Mouse (Mus musculus) cerebral cortex, adult 2 months (tissue): ENCODE results near the gene Mmp25.

Source experiments
- WGBS: fragments of 180-500 bp; shearing (Covaris S2); methylation state at CpG from one replicate; pipeline ENCODE4 v1.1.7; 2018; 5-methylcytosine and 5-hydroxymethylcytosine counted together

The Mmp25 gene

DNA sequence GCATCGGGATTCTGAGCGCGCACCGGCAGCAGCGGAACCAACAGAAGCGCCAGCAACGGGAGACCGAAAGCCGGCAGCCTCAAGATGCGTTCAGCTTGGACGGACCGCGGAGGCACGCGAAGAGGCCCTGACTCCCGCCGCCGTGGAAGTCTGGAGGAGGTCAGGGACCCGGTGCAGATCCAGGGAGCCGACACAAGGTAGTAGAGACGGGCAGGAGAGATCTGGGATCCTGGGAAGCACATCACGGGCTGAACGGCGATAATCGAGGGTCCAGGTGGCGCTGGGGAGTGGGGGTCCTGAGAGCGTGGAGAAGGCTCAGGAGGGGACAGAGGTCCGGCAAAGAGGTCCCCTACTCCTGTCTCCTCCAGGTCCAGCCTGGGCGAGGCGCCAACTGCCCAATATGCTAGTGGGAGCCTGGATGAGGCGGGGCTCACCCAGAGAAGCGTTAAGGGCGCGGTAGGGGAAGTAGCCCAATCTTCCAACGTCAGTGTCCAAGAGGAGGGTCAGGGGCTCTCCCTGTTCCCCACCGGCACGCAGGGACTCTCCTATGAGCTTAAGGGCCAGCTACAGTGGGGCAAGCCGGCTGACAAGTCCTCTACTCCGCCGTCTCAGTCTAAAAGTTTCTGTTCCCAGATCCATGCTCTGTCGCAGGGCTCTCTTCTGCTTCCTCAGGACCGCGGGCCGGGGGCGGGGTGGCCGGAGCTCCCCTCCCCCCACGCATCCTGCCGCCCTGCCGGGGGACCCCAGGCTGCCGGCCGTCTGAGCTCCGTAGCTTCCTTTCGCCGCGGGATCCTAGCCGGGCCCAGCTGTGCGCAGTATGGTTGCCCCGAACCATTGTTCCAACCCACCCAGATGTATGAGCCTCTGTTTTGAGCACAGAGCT lies at the start of gene Mmp25:
TSS of gene Mmp25 (minus strand) at position 665 of the 883 bp plus-strand sequence.
- 4% methylated on average over 58 of the region's 58 CpGs for WGBS

DNA sequence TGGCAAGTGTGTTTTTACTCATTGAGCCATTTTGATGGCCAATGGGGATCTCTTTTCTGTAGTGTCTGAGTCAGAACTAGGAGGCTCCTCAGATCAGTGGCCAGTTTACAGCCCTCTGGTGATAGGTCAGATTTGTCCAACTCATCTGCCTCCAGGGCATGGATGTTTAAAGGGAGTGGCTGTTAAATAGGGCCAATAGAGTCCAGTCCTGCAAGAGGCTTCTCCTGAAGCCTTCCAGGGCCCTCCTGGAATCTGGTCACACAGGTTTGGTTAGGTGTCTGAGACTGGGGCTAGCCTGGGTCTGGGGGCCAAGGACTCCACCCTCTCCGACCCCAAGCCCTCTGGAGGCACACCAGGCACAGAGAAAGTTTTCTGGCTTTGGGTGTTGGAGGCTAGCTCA lies 49.4 kb upstream of the Mmp25 start:
- 73% methylated on average over 1 of the region's 1 CpGs for WGBS

DNA sequence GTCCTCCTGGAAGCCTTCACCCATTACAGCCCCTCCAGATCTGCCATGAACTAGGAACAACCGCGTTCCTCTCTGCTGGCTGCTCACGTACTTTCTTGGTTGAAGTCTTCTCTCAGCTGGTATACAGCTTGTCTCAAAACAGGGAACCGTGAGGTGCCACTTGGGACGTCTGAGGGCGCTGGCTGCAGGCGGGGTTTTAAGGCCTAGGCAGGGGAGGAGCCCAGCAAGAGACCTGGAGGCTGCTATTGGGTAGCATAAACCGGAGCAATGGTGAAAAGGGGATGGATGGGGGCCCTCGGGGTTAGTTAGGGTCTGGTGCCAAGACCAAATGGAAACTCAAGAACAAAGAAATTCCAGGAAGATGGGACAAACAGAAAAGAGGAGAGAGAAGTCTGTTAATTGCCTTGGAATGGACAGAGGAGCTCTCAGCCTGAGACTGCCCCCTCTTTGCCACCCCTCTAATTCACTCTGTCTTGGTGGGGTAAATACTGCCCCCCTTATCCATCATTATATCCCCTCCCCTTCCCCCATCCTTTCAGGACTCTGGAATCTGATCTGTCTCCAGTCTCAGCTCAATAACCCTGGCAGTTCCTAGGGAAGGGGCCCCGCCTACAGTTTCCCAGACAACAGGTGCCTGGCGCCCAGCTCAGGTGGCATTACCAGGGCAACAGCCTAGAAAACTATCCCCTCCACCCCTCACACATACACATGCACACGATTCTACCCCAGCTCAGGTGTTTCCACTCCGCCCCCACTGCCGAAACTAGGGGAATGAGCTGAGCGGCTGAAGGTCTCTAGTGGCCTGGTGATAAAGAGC lies 39.0 kb upstream of the Mmp25 start, which contains the start of gene Cldn9:
TSS of gene Cldn9 (minus strand) at position 171 of the 817 bp plus-strand sequence.
- 56% methylated on average over 15 of the region's 15 CpGs for WGBS

DNA sequence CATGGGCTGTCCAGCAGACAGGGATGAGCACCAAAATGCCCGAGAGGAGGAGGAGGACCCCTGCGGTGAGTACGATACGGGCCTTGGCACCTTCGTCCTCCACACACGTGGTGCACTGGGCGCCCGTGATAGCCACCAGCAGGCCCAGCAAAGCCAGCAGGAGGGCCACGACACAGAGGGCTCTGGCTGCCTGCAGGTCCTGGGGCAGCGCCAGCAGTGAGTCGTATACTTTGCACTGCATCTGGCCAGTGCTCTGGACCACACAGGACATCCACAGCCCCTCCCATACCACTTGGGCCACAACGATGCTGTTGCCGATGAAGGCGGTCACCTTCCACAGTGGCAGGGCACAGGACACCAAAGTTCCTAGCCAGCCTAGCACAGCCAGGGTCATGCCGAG lies 38.1 kb upstream of the Mmp25 start:
- 41% methylated on average over 15 of the region's 15 CpGs for WGBS

DNA sequence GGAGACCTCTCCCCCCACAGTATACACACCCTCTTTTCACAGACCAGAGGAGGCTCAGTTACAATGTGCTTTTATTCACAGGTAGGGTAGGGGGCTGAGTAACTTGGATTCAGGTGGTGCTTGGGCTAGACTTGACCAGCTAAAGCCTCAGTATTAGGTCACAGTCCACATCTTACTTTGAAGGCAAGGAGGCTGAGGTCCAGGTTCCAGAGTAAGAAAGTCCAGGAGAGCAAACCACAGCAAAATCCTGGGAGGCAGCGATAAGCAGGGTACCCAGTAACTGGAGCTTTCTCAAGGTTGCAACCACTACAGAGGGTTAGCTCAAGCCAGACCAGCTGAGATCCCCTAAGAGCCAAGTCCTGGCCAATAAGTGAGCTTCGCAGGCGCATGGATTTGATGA lies 37.5 kb upstream of the Mmp25 start:
- WGBS, result 86% methylated on average over 3 of the region's 3 CpGs

DNA sequence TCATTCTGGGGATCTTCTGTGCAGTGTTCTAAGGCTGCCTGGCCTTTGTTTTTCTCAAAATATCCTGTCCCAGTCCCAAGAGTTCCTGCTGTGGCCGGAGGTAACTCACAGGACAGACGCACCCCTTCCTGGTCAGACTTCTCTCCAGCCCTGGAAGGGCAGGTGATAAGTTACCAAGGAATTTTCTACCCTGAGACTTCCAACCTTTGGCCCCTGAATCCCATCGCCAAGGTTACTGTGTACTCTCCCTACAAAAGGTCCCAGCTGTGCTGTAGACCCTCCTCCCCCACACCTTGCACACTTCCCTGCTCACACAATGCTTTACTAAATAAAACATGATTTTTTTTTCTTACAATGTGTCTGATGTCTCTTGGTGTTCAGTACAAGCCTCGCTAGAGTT lies 37.0 kb upstream of the Mmp25 start:
- 78% methylated on average over 4 of the region's 4 CpGs for WGBS

DNA sequence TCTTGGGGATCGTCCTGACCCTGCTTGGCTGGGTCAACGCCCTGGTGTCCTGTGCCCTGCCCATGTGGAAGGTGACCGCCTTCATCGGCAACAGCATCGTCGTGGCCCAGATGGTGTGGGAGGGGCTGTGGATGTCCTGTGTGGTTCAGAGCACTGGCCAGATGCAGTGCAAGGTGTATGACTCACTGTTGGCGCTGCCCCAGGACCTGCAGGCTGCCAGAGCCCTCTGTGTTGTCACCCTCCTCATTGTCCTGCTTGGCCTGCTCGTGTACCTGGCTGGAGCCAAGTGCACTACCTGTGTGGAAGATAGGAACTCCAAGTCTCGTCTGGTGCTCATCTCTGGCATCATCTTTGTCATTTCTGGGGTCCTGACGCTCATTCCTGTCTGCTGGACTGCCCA lies 36.0 kb upstream of the Mmp25 start:
- WGBS, result 71% methylated on average over 10 of the region's 10 CpGs

DNA sequence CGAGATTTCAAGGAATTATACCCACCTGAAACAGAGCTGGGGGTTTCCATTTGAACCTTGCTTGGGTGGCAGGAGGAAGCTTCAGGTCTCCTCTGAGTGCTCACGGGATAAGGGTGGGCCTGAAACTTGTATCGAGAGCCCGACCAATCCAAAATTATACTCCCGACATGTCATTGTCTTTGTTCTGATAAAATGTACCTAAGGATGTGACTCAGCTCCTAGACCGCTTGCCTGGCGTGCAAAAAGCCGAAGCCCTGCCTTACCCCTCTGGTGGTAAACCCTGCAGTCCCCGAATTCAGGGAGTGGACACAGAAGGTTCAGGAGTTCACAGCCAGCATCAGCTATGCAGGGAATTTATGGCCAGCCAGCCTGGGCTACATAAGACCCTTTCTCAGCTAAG lies 35.3 kb upstream of the Mmp25 start:
- WGBS, result 82% methylated on average over 9 of the region's 9 CpGs

DNA sequence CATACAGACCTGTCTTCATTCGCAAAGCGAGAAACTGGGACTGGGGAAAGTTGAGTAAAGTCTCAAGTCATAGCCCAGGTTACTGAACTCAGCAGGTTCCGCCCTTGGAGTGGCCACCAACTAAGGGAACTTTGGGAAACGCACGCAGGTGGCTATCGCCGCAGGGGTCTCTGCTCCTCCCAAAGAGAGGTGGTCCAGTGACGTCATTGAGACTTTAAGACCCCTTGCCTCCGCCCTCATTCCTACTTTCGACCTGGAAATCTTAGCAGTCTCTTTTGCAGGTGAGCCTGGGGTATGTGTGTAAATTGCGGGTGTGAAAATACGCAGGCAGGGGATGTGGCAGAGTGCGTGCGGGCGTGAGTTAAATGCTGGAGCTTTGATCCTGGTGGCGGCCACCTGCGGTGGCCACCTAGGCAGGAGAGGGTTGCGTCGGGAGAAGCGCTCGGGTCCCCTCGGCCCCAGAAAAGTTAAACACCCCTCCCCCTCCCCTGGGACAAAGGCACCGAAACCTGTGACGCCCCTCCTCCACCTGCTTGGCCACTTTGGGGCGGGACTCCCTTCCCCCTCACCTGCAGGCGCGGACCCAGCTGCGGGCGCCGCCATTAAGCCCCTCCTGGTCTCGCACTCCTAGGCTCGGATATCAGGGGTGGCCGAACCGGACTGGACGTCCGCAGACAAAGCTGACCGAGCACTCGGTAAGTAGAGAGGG lies 34.2 kb upstream of the Mmp25 start, which contains the start of gene Cldn6:
TSS of gene Cldn6 (plus strand) at position 123 of the 709 bp plus-strand sequence.
- WGBS, result 9% methylated on average over 38 of the region's 38 CpGs

DNA sequence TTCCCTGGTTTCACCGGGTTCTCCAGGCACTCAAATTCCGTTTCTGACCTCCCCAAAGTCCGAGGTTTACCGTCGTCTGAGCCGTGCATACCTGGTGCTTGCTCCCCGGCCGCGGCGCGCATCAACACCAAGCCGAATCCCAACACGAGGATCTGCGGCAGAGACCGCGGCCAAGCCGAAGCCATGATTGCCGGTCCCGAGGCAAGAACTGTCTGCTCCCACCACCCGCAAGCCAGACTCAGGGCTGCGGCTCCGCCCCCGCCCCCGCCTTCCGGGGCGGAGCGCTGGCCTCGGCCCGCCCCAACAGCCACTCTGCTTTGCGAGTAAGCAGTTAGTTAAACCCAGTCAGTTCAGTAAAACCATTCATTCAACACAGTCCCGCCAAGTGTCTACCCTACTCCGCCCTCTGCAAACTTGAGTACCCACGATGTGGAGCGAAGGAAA lies 32.2 kb upstream of the Mmp25 start, which contains the start of gene Tnfrsf12a:
TSS of gene Tnfrsf12a (minus strand) at position 233 of the 444 bp plus-strand sequence.
- 1% methylated on average over 34 of the region's 34 CpGs for WGBS

DNA sequence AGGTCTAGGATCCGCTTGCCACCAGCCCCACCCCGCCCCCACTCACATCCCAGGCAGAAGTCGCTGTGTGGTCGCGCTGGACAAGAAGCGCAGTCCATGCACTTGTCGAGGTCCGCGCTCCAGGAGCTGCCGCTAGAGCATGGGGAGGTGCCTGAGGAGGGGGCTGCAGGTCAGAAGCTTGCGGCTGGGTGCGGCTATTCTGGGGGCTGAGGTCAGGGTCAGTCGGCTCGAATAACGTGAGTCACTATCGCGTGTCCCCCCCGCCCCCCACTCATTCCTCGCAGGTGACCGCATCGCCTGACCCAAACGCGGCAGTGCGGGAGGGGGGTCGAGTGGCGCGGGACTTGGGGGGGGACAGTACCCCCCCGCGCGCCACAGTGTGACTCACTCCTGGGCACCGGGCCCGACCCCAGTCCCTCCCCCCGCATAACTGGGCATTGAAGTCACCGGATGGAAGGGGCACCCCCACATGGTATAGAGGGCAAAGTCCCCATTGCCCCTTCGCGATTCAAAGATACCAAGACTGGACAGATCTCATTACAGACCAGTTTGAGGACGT lies 31.5 kb upstream of the Mmp25 start:
- under 1% methylated on average over 37 of the region's 37 CpGs for WGBS

DNA sequence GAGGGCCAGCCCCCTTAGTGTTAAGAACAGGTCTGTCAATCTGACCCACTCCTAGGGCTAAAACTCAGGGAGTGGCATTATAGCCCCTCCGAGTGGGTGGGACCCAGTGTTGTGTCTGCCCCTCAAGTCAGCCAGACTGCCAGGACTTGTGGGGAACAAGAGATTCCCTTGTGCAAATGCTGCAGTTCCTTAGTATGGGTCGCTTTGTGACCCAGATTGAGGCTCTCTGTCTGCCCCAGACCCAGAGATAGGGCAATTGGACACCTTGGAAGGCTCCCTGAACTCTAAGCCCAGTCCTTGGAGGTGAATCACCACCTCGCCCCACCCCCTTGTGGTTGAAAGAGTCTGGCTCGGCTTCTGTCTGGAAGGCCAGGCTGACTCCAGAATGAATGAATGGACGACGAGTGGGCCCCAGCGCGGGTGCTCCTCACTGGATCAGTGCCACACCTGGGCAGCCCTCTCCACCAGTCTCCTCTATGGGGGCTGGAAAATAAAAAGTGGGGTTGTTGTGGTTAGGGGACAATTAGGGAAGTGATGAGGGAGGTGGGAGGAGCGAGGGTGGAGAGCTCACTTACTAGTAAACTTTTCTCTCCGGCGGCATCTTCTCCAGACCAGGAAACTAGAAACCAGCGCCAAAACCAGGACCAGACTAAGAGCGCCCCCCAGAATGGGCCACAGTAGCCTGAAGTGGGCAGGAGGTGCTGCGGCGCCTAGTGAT lies 30.6 kb upstream of the Mmp25 start:
- WGBS, result 26% methylated on average over 15 of the region's 15 CpGs

DNA sequence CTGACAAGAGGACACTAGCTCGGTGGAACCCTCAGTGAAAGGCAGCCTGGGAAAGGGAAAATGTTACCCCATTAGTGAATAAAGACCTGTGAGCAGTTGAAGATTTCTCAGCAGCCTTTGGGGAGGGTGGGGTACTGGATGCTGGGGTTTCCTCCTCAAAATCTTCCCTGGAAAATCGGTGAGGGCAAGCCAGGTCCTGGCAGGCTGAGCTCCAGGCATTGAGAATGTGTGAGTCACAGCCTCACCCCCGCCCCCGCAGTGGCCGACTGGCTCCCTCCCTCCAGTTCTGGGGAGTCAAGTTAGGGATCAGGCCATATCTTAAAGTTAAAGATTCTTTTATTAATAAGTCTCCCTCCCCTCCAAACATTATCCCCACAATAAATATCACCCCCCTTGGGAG lies 30.1 kb upstream of the Mmp25 start:
- 29% methylated on average over 5 of the region's 5 CpGs for WGBS

DNA sequence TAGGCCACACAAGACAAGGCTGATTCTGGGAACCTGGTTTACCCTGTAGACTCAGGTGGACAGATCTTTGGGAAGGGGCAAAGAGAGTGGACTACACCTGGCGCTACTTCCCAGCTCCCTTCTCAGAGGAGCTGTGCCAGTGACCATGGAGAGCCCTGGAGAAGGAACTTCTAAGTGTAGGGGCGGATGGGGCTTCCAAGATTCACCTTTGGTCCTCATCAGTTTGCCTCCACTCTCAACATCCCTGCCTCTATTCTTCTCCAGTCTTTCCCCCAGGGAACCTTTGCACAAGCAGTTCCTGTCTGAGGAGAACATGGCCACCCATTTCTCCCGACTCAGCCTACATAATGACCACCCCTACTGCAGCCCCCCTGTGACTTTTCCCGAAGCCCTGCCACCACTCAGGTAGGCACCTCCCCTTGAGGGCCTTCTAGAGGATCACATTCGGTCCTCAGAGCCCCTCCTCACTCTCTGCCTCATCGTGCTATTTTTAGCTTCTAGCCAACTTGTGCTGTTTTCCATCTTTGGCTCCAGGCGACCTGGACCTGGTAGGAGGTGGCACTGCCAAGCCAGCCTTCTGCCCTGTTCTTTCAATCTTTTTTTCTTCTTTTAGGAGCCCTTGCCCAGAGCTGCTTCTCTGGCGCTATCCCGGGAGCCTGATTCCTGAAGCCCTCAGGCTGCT lies 29.3 kb upstream of the Mmp25 start:
- 25% methylated on average over 9 of the region's 9 CpGs for WGBS

DNA sequence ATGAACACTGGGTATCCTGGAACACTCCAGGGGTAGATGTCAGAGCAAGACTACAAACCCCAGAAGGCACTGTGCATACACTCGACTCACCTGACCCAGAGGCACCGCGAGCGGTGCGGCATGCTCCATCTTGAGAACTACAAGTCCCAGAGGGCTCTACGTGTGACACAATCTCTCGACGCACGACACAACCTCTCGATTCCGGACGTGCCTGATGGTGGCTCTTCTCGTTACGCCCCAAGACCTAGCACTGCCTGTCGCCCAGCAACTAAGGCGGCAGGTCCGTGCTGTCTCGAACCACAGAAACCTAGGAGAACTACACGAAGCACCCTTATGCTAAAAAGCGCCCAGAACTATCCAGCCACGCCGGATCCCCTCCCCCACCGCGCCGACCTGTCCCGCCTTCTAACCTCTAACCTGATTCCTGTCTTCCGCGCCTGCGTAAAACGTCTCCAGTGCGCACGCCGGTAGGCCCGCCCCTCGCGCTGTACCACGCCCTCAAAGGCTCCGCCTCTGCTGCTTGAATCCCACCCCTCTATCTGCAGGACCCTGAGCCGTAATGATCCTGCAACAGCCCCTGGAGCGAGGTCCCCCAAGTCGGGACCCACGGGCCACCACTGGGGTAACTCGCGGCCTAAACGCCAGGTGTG lies 28.5 kb upstream of the Mmp25 start, which contains the start of the genes Hcfc1r1 and Thoc6:
TSS of gene Hcfc1r1 (plus strand) at position 173 of the 650 bp plus-strand sequence.
TSS of gene Thoc6 (minus strand) at position 459 of the 650 bp plus-strand sequence.
- under 1% methylated on average over 45 of the region's 45 CpGs for WGBS

DNA sequence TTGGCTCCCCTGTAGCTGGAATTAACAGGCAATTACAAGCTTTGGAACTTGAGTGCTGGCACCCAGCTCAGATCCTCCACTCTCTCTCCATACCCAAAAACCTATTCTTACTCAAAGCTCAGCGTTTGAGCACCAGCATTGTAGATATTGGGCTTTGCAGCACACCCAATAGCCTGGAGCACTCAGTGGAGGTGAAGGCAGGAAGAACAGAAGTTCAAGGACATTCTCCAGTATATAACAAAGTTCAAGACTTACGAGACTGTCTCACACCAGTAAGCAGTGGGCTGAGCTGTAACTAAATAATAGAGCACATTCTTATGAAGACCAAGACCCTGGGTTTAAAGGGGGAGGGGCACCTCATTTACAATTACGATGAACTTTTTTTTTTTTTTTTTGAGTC lies 27.7 kb upstream of the Mmp25 start:
- 59% methylated on average over 3 of the region's 3 CpGs for WGBS

DNA sequence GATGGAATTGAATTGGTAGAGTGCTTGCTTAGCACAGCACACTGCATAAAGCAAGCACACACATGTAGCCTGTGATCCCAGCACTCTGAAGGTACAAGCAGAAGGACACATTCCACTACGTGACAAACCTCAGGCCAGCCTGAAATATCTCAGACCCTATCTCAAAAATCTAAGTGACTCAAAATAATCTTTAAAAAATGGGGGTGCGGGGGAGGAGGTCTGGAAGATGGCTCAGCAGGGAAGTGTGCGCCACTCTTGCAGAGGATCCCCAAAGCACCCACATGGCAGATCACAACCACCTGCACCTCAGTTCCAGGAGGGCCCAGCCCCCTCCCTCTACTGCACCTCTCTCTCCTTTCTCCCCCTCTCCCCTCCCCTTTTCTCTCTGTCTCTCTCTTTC lies 26.4 kb upstream of the Mmp25 start:
- WGBS, result 92% methylated on average over 3 of the region's 3 CpGs

DNA sequence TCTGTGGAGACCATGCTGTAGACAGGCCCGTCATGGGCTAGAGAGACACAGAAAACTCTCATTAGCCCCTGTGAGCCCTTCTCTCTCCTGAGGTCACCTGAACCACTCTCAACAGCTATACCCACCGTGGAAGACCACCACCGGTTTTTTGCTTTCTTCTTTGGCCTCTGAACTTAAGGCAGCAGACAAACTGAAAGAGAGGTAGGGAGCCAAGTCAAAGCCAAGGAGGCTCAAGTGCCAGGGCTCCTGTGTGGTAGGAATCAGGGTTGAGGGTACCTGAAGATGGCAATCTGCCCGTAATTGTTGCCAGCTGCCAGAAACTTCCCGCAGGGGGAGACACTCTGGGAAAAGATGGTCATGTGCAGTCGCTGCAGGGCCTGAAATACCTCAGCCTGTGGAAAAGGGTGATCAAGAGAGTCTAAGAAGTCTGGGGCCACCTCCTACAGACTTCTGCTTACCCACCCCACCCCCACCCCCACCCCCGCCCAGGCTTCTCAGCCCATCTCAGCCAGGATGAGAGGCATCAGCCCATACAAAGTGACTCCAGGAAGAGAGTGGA lies 25.5 kb upstream of the Mmp25 start:
- WGBS, result 87% methylated on average over 7 of the region's 7 CpGs

DNA sequence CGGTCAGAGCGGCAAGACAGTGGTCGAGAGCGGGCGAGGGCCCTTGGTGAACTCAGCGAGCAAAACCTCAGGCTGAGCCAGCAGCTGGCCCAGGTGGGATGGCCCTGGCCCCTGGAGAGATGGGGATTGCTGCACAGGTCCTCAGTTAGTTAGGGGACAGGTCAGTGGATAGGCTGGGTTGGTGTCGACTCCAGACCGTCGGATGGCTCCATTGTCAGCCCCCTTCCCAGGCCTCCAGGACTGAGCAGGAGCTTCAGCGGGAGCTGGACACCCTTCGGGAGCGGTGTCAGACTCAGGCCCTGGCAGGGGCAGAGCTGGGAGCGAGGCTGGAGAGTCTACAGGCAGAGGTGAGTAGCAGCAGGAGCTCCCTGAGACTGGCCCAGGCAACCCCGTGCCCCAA lies 20.4 kb upstream of the Mmp25 start:
- WGBS, result 89% methylated on average over 14 of the region's 14 CpGs
